Mouse (Mus musculus) limb, embryonic 13.5 days (tissue): ENCODE measurements around the gene Gabrb1. TPM values are rescaled to one million over a fixed set of nuclear protein-coding genes. Genes with fewer than 3 reads are reported as not detected.
A peak's percentile ranks its signal among the peaks of the same experiment; 100 is the strongest.
"Not testable (repeated sequence)": the region's sequence is repeated elsewhere in the genome, so short reads cannot be mapped to it uniquely, and the experiment has no call there.

ENCODE experiments used
- ATAC-seq: fragments of 200-750 bp; cut with Nextera tagmentation; 2 replicates; pipeline ENCODE4 v1.8.0; 2017; ENCODE audit warnings: low read depth, moderate number of reproducible peaks, moderate TSS enrichment; ENCODE audit not compliant: low FRiP score
- H3K27ac ChIP-seq: fragments of 300-500 bp; sonication (generic); 2 replicates; pipeline ENCODE4 v1.5.1; 2015; ENCODE audit warnings: inconsistent platforms, mild to moderate bottlenecking, moderate library complexity
- H3K27me3 ChIP-seq: fragments of 300-500 bp; sonication (generic); 2 replicates; pipeline ENCODE4 v1.6.1; 2015; ENCODE audit warnings: mild to moderate bottlenecking, inconsistent platforms
- H3K36me3 ChIP-seq: fragments of 300-500 bp; sonication (generic); 2 replicates; pipeline ENCODE4 v1.6.1; 2015; ENCODE audit warnings: inconsistent platforms, mild to moderate bottlenecking, moderate library complexity
- H3K4me1 ChIP-seq: fragments of 300-500 bp; sonication (generic); 2 replicates; pipeline ENCODE4 v1.6.1; 2015; ENCODE audit warnings: inconsistent platforms
- H3K4me2 ChIP-seq: fragments of 300-500 bp; sonication (generic); replicated peaks from 2 replicates; pipeline ENCODE4 v1.6.1; 2015; ENCODE audit warnings: inconsistent platforms, mild to moderate bottlenecking, moderate library complexity
- H3K4me3 ChIP-seq: fragments of 300-500 bp; sonication (generic); 2 replicates; pipeline ENCODE4 v1.5.1; 2015; ENCODE audit warnings: moderate library complexity, mild to moderate bottlenecking, inconsistent platforms
- H3K9ac ChIP-seq: fragments of 300-500 bp; sonication (generic); 2 replicates; pipeline ENCODE4 v1.6.1; 2015; ENCODE audit warnings: mild to moderate bottlenecking, inconsistent platforms
- H3K9me3 ChIP-seq: fragments of 300-500 bp; sonication (generic); 2 replicates; pipeline ENCODE4 v1.6.1; 2016; ENCODE audit warnings: inconsistent platforms
- WGBS: fragments of 180-500 bp; shearing (Covaris S2); methylation state at CpG from one replicate; pipeline ENCODE4 v1.1.7; 2015; 5-methylcytosine and 5-hydroxymethylcytosine counted together
- polyA plus RNA-seq: library from polyadenylated mRNA; unstranded; fragments of >200 nt; fragmentation: Nextera tagmentation; extraction: Ambion mirVana; gene quantifications from 2 replicates; pipeline ENCODE4 v1.2.1, GENCODE M21; 2015

Gabrb1 gene
- polyA plus RNA-seq, 1 experiment from 2014 or later = 1.7 TPM

DNA sequence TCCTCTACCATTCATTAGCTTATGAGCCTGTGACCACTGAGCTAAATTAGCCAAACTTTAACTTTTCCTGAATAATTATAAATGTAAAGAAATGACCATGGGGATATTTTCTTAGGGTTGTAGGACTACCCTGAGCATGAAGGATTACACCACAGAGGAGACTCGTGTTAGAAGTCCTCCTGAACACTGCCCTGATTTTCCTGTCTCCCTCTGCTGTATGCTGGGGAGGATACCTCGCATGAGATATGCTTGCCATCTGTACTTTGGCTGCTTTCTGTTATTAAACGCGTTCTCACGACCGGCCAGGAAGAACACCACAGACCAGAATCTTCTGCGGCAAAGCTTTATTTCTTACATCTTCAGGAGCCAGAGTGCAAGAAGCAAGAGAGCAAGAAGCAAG lies 411.5 kb downstream of the Gabrb1 start:
- not testable (repeated sequence) for H3K4me2 ChIP-seq, H3K9me3 ChIP-seq, H3K27ac ChIP-seq, H3K36me3 ChIP-seq, H3K4me3 ChIP-seq, ATAC-seq, H3K9ac ChIP-seq, H3K27me3 ChIP-seq, H3K4me1 ChIP-seq
- WGBS = 87% methylated on average over 7 of the region's 7 CpGs

GRCm38 (mm10) chr5:72076781-72077180 lies 418.9 kb downstream of the Gabrb1 start:
- Histone ChIP-seq H3K4me2 (no peak overlapping the region), H3K27ac (no peak overlapping the region), H3K4me3 (no peak overlapping the region), H3K27me3 (no peaks in the 10 kb centered on the region), H3K9me3 (no peaks in the 10 kb centered on the region), H3K9ac (no peak overlapping the region), H3K4me1 (no peaks in the 10 kb centered on the region), H3K36me3 (no peaks in the 10 kb centered on the region)
- WGBS = 82% methylated on average over 6 of the region's 6 CpGs
- no peak for ATAC-seq

DNA sequence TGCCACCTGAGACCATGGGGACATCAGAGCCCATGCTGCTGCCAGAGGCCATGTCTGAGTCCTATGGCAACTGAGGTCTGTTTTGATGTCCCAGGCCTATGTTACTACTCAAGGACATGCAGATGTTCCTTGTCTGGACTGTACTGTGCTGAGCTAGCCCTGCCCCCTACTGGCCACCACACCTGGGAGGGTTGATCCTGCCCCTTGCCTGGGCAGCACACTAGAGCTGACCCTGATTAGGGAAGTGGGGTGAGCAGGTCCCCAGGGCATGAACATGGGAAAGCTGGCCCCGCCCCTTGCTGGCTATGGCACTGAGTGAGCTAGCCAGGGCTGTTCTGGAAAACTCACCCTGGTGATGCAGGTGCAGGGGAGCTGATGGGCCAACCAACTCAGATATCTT lies 428.6 kb downstream of the Gabrb1 start:
- Histone ChIP-seq H3K4me3 (no peak overlapping the region), H3K9me3 (no peaks in the 10 kb centered on the region), H3K4me2 (no peak overlapping the region), H3K36me3 (no peaks in the 10 kb centered on the region), H3K27me3 (no peaks in the 10 kb centered on the region), H3K4me1 (no peaks in the 10 kb centered on the region), H3K27ac (no peak overlapping the region), H3K9ac (no peak overlapping the region)
- ATAC-seq = peak; percentile 19; the same call in 1 of the 2 replicates
- 82% methylated on average over 1 of the region's 1 CpGs for WGBS

- ATAC-seq = no peak
- no peaks in the 10 kb centered on the region for H3K4me1 ChIP-seq
- no peak overlapping the region for H3K9ac ChIP-seq
- no peak overlapping the region for H3K27ac ChIP-seq
- H3K36me3 ChIP-seq = no peaks in the 10 kb centered on the region
- no peak overlapping the region for H3K4me3 ChIP-seq
- H3K4me2 ChIP-seq = no peak overlapping the region
- H3K9me3 ChIP-seq = no peaks in the 10 kb centered on the region
- no peaks in the 10 kb centered on the region for H3K27me3 ChIP-seq
- WGBS = 47% methylated on average over 7 of the region's 7 CpGs
Observed at GRCm38 (mm10) chr5:72094582-72094981, 436.7 kb downstream of the Gabrb1 start.

DNA sequence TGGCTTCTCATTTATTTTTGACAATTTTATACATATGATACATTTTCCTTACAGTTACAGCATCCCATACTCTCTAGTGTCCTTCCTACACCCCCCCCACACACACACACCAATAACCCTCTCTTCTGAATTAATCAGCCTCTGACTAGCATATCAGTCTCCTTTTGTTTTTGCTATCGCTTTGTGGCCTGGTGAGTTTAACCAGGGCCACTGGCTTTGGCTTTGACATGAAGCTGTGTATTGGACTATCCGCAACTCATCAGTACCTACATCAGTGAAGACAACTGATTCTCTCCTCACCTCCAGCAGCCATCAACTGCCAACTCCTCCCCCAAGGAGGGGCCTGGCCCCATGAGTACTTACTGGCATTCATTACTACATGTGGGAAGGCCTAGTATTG lies 437.1 kb downstream of the Gabrb1 start:
- ATAC-seq = no peak
- Histone ChIP-seq H3K27ac (no peak overlapping the region), H3K36me3 (no peaks in the 10 kb centered on the region), H3K4me2 (no peak overlapping the region), H3K9me3 (no peaks in the 10 kb centered on the region), H3K4me3 (no peak overlapping the region), H3K27me3 (no peaks in the 10 kb centered on the region), H3K9ac (no peak overlapping the region), H3K4me1 (no peaks in the 10 kb centered on the region)
- 95% methylated on average over 2 of the region's 2 CpGs for WGBS

DNA sequence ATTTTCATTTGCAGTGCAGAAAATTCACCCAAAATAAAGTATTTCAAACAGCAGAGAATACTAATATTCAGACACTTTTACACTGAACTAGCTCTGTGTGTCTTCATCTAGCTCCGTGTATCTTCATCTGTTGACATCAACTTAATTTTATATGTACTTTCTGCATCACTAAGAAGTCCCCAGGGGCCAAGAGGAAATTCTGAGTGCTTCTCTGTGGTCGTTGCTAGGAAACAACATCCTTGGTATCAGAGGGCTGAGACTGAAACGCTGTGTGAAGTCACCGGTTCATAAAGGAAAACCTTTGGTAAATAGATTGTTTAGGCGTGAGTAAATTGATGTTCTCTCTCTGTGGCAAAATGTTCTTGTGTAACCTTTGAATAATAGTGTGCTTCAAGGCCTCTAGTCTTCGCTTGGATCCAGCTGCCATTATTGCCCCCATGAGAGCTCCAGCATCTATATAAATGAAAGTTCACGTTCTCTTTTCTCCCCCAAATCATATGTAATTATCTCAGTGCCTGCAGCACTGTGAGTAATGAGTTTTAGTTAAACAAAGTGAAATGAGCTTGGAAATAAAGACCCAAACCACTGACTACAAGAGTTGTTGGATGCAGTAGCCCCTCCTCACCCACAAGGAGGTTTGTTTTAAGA lies 446.5 kb downstream of the Gabrb1 start:
- no peaks in the 10 kb centered on the region for H3K36me3 ChIP-seq
- no peak overlapping the region for H3K9ac ChIP-seq
- no peak overlapping the region for H3K4me2 ChIP-seq
- 63% methylated on average over 7 of the region's 7 CpGs for WGBS
- H3K4me1 ChIP-seq = no peaks in the 10 kb centered on the region
- no peaks in the 10 kb centered on the region for H3K27me3 ChIP-seq
- no peak overlapping the region for H3K4me3 ChIP-seq
- ATAC-seq = no peak
- H3K9me3 ChIP-seq = no peaks in the 10 kb centered on the region
- H3K27ac ChIP-seq = no peak overlapping the region

GRCm38 (mm10) chr5:72122414-72123037 lies 464.6 kb downstream of the Gabrb1 start:
- Histone ChIP-seq H3K27ac (no peak overlapping the region), H3K36me3 (no peaks in the 10 kb centered on the region), H3K9me3 (no peaks in the 10 kb centered on the region), H3K27me3 (no peaks in the 10 kb centered on the region), H3K4me2 (no peak overlapping the region), H3K9ac (no peak overlapping the region), H3K4me3 (no peak overlapping the region), H3K4me1 (0 out of 2 replicates have a peak, but pooled peaks cover 5% of the 10 kb centered on the region)
- ATAC-seq = no peak
- WGBS = 84% methylated on average over 6 of the region's 6 CpGs

DNA sequence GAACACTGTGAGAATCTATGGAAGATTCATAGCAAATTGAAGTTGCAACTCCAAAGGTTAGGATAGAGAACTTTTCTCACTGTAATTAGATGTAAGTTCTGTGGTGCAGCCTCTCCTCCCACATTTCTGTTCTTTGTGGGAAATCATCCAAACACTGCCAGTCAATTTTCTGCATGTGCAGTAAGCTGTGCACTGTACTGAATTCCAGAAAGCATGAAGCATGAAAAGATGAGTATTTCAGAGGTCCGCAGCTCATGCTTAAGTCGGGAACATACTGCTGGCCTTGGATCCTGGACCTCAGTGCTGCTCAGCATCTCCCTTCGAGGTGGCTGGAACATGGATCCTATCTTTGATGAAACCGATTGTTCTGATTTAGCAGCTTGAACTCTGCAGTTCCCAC lies 468.8 kb downstream of the Gabrb1 start:
- H3K27ac ChIP-seq = no peak overlapping the region
- H3K4me1 ChIP-seq = 0 out of 2 replicates have a peak, but pooled peaks cover 5% of the 10 kb centered on the region
- no peak overlapping the region for H3K9ac ChIP-seq
- H3K27me3 ChIP-seq = no peaks in the 10 kb centered on the region
- no peak overlapping the region for H3K4me3 ChIP-seq
- H3K9me3 ChIP-seq = no peaks in the 10 kb centered on the region
- no peaks in the 10 kb centered on the region for H3K36me3 ChIP-seq
- H3K4me2 ChIP-seq = no peak overlapping the region
- ATAC-seq = no peak
- WGBS = 86% methylated on average over 4 of the region's 4 CpGs

DNA sequence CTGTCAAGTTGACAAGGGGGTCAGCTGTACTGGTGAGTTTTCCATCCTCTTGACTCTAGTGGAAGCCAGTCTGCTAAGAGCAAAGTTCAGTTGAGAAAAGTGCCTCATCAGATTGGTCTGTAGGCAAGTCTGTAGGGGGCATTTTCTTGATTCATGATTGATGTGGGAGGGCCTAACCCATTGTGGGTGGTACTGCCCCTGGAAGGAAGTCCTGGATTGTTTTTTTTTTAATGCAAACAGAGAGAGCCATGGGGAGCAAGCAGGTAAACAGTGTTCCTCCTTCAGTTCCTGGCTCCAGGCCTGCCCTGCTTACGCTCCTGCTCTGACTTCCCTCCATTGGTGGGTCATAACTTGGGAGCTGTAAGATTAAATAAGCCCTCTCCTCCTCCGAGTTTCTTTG lies 476.0 kb downstream of the Gabrb1 start:
- Histone ChIP-seq H3K4me1 (no peaks in the 10 kb centered on the region), H3K4me3 (no peak overlapping the region), H3K27ac (no peak overlapping the region), H3K36me3 (no peaks in the 10 kb centered on the region), H3K27me3 (no peaks in the 10 kb centered on the region), H3K9me3 (no peaks in the 10 kb centered on the region), H3K4me2 (no peak overlapping the region), H3K9ac (no peak overlapping the region)
- WGBS = 66% methylated on average over 2 of the region's 2 CpGs
- ATAC-seq = no peak

GRCm38 (mm10) chr5:72138256-72138655 lies 480.3 kb downstream of the Gabrb1 start:
- Histone ChIP-seq H3K36me3 (no peaks in the 10 kb centered on the region), H3K9me3 (no peaks in the 10 kb centered on the region), H3K9ac (no peak overlapping the region), H3K4me3 (no peak overlapping the region), H3K27ac (no peak overlapping the region), H3K27me3 (no peaks in the 10 kb centered on the region), H3K4me2 (no peak overlapping the region), H3K4me1 (no peaks in the 10 kb centered on the region)
- 86% methylated on average over 7 of the region's 7 CpGs for WGBS
- ATAC-seq = no peak

- H3K27me3 ChIP-seq = no peaks in the 10 kb centered on the region
- H3K36me3 ChIP-seq = no peaks in the 10 kb centered on the region
- H3K4me1 ChIP-seq = no peaks in the 10 kb centered on the region
- WGBS = 50% methylated on average over 1 of the region's 1 CpGs
- H3K9me3 ChIP-seq = no peaks in the 10 kb centered on the region
- no peak overlapping the region for H3K27ac ChIP-seq
- H3K4me2 ChIP-seq = no peak overlapping the region
- no peak for ATAC-seq
- H3K9ac ChIP-seq = no peak overlapping the region
- no peak overlapping the region for H3K4me3 ChIP-seq
Observed at GRCm38 (mm10) chr5:72139619-72140018, 481.7 kb downstream of the Gabrb1 start.

GRCm38 (mm10) chr5:72148679-72149078 lies 490.8 kb downstream of the Gabrb1 start:
- H3K9ac ChIP-seq = no peak overlapping the region
- H3K9me3 ChIP-seq = no peaks in the 10 kb centered on the region
- no peak overlapping the region for H3K27ac ChIP-seq
- H3K4me3 ChIP-seq = no peak overlapping the region
- H3K27me3 ChIP-seq = no peaks in the 10 kb centered on the region
- peaks cover 4% of the 10 kb centered on the region; the same call in 1 of the 2 replicates for H3K4me1 ChIP-seq
- ATAC-seq = no peak
- no peaks in the 10 kb centered on the region for H3K36me3 ChIP-seq
- 30% methylated on average over 5 of the region's 5 CpGs for WGBS
- H3K4me2 ChIP-seq = no peak overlapping the region

DNA sequence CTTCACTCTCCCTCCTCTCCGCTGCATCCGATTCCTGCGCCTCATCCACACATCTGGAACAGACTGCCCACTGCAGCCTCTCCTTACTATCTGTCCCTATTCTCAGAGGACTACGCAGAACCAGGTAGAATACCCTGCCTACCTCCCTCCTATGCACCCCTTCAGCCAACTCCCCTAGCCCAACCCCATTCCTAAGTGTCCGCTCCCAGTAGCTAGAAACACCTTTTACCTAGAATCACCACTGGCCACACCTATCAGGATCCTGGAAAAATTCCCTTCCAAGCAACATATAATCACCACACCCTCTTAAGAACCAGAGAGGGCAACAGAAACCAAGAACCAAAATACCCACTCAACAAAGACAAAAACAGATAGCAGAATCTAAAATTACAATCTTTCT lies 493.0 kb downstream of the Gabrb1 start:
- Histone ChIP-seq H3K27ac (no peak overlapping the region), H3K4me3 (no peak overlapping the region), H3K27me3 (no peaks in the 10 kb centered on the region), H3K9me3 (no peaks in the 10 kb centered on the region), H3K4me1 (peaks cover 4% of the 10 kb centered on the region; the same call in 1 of the 2 replicates), H3K36me3 (peaks cover 4% of the 10 kb centered on the region; the same call in 1 of the 2 replicates), H3K9ac (no peak overlapping the region), H3K4me2 (no peak overlapping the region)
- no peak for ATAC-seq
- 95% methylated on average over 5 of the region's 5 CpGs for WGBS
